Mouse (Mus musculus) thymus, postnatal 36 days (tissue): ENCODE results near the gene Coa3.
A peak's percentile ranks its signal among the peaks of the same experiment; 100 is the strongest.

ENCODE experiments used
- DNase-seq, 2 experiments: peaks; one replicate each; pipeline ENCODE4 v3.0.0; 2022; ENCODE audit warnings: mixed read lengths in 2 of 2

Gene Coa3

GRCm38 (mm10) chr11:101251031-101251430 is 27.9 kb downstream of the Coa3 start:
- DNase-seq: no peak

GRCm38 (mm10) chr11:101248258-101248994 is 30.5 kb downstream of the Coa3 start:
- DNase-seq: peak; percentile 42 to 49

GRCm38 (mm10) chr11:101247521-101248030 is 31.3 kb downstream of the Coa3 start:
- no peak for DNase-seq

GRCm38 (mm10) chr11:101246702-101247012 is 32.3 kb downstream of the Coa3 start:
- DNase-seq: no peak

- peak; percentile 41 to 59 for DNase-seq
Measured at GRCm38 (mm10) chr11:101245855-101246701, 32.8 kb downstream of the Coa3 start, which contains the start of gene Ramp2. TSS of gene Ramp2 (plus strand) at chr11:101246028.

- no peak for DNase-seq
Measured at GRCm38 (mm10) chr11:101245071-101245470, 33.8 kb downstream of the Coa3 start.

GRCm38 (mm10) chr11:101238071-101238647 is 40.8 kb downstream of the Coa3 start:
- DNase-seq: no peak

GRCm38 (mm10) chr11:101236782-101237181 is 42.1 kb downstream of the Coa3 start:
- DNase-seq: no peak

- DNase-seq: no peak
Measured at GRCm38 (mm10) chr11:101235429-101235828, 43.5 kb downstream of the Coa3 start.

- no peak for DNase-seq
Measured at GRCm38 (mm10) chr11:101234124-101234523, 44.8 kb downstream of the Coa3 start.

- DNase-seq: no peak
Measured at GRCm38 (mm10) chr11:101233240-101233639, 45.7 kb downstream of the Coa3 start.

- DNase-seq: no peak
Measured at GRCm38 (mm10) chr11:101232010-101232839, 46.7 kb downstream of the Coa3 start.

- DNase-seq: no peak
Measured at GRCm38 (mm10) chr11:101230991-101231871, 47.7 kb downstream of the Coa3 start.

- DNase-seq: no peak
Measured at GRCm38 (mm10) chr11:101230526-101230925, 48.4 kb downstream of the Coa3 start.

GRCm38 (mm10) chr11:101230061-101230511 is 48.8 kb downstream of the Coa3 start:
- no peak for DNase-seq

- DNase-seq: no peak
Measured at GRCm38 (mm10) chr11:101229361-101229900, 49.5 kb downstream of the Coa3 start.
